Mouse (Mus musculus) fibroblast of lung, adult 2 months (primary cell): ENCODE results near the gene Prrt4.

Experiments
- DNase-seq: peaks from one replicate; pipeline ENCODE4 v3.0.0-alpha.2; 2011; ENCODE audit warnings: low read depth

The Prrt4 gene

GRCm38 (mm10) chr6:29147407-29148010, 31.9 kb downstream of the Prrt4 start:
- no peak for DNase-seq

GRCm38 (mm10) chr6:29146641-29147040, 32.7 kb downstream of the Prrt4 start:
- no peak for DNase-seq

GRCm38 (mm10) chr6:29145456-29146307, 33.7 kb downstream of the Prrt4 start:
- no peak for DNase-seq

GRCm38 (mm10) chr6:29144971-29145370, 34.4 kb downstream of the Prrt4 start:
- no peak for DNase-seq

GRCm38 (mm10) chr6:29143608-29144007, 35.8 kb downstream of the Prrt4 start:
- DNase-seq: peak; percentile 31

- DNase-seq: no peak
Observed at GRCm38 (mm10) chr6:29137441-29137840, 41.9 kb downstream of the Prrt4 start.

- no peak for DNase-seq
Observed at GRCm38 (mm10) chr6:29133100-29133499, 46.3 kb downstream of the Prrt4 start.

- DNase-seq: no peak
Observed at GRCm38 (mm10) chr6:29126878-29127426, 52.4 kb downstream of the Prrt4 start.

GRCm38 (mm10) chr6:29119990-29120389, 59.4 kb downstream of the Prrt4 start:
- DNase-seq: no peak
